Mouse (Mus musculus) embryonic facial prominence, embryonic 14.5 days (tissue): ENCODE measurements around the gene Glo1. TPM values are rescaled to one million over a fixed set of nuclear protein-coding genes. Genes with fewer than 3 reads are reported as not detected.

ENCODE experiments used
- ATAC-seq: fragments of 200-750 bp; cut with Nextera tagmentation; 2 replicates; pipeline ENCODE4 v1.8.0; 2017; ENCODE audit warnings: low read depth, moderate number of reproducible peaks, moderate TSS enrichment
- DNase-seq: peaks from one replicate; pipeline ENCODE4 v3.0.0-alpha.2; 2015; ENCODE audit warnings: low spot score
- H3K27ac ChIP-seq: fragments of 300-500 bp; sonication (generic); replicated peaks from 2 replicates; pipeline ENCODE4 v1.5.1; 2014; ENCODE audit warnings: low read depth, mild to moderate bottlenecking, low read length, moderate library complexity
- H3K27me3 ChIP-seq: fragments of 300-500 bp; sonication (generic); replicated peaks from 2 replicates; pipeline ENCODE4 v1.6.1; 2014; ENCODE audit warnings: low read length; ENCODE audit not compliant: control insufficient read depth, insufficient read depth
- H3K36me3 ChIP-seq: fragments of 300-500 bp; sonication (generic); 2 replicates; pipeline ENCODE4 v1.6.1; 2014; ENCODE audit warnings: low read length, mixed read lengths; ENCODE audit not compliant: control insufficient read depth, insufficient read depth
- H3K4me1 ChIP-seq: fragments of 300-500 bp; sonication (generic); 2 replicates; pipeline ENCODE4 v1.6.1; 2014; ENCODE audit warnings: antibody characterized with exemption, low read length; ENCODE audit not compliant: control insufficient read depth, insufficient read depth
- H3K4me2 ChIP-seq: fragments of 300-500 bp; sonication (generic); 2 replicates; pipeline ENCODE4 v1.6.1; 2014; ENCODE audit warnings: low read depth, mild to moderate bottlenecking, low read length, moderate library complexity, mixed read lengths
- H3K4me3 ChIP-seq: fragments of 300-500 bp; sonication (generic); 2 replicates; pipeline ENCODE4 v1.5.1; 2014; ENCODE audit warnings: low read depth, mild to moderate bottlenecking, low read length
- H3K9ac ChIP-seq: fragments of 300-500 bp; sonication (generic); 2 replicates; pipeline ENCODE4 v1.6.1; 2014; ENCODE audit warnings: low read depth, mild to moderate bottlenecking, low read length, moderate library complexity, mixed read lengths
- H3K9me3 ChIP-seq: fragments of 300-500 bp; sonication (generic); 2 replicates; pipeline ENCODE4 v1.6.1; 2016; ENCODE audit warnings: low read length; ENCODE audit not compliant: control insufficient read depth
- WGBS: fragments of 180-500 bp; shearing (Covaris S2); extraction: QIAGEN DNeasy Blood & Tissue Kit; methylation state at CpG from one replicate; pipeline ENCODE4 v1.1.7; 2014; 5-methylcytosine and 5-hydroxymethylcytosine counted together
- polyA plus RNA-seq: library from polyadenylated mRNA; unstranded; fragments of >200 nt; fragmentation: Nextera tagmentation; extraction: Ambion mirVana; gene quantifications from 2 replicates; pipeline ENCODE4 v1.2.1, GENCODE M21; 2014

Gene Glo1
- polyA plus RNA-seq, 1 experiment from 2014 or later = 214 TPM

GRCm38 (mm10) chr17:30610739-30611138 is 15.9 kb downstream of the Glo1 start:
- H3K27ac ChIP-seq = no peak overlapping the region
- 60% methylated on average over 1 of the region's 1 CpGs for WGBS
- ATAC-seq (no peak), DNase-seq (no peak)
- 0 out of 2 replicates have a peak overlapping the region, but pooled peaks have one; percentile 76 for H3K4me3 ChIP-seq
- H3K4me2 ChIP-seq = peak overlapping the region; percentile 60; the same call in 1 of the 2 replicates
- H3K9me3 ChIP-seq = no peaks in the 10 kb centered on the region
- H3K4me1 ChIP-seq = peaks cover 16% of the 10 kb centered on the region
- no peaks in the 10 kb centered on the region for H3K27me3 ChIP-seq
- 0 out of 2 replicates have a peak, but pooled peaks cover 9% of the 10 kb centered on the region for H3K36me3 ChIP-seq
- H3K9ac ChIP-seq = no peak overlapping the region

- 87% methylated on average over 5 of the region's 5 CpGs for WGBS
- no peak for DNase-seq
These were observed 16.7 kb downstream of the Glo1 start for GRCm38 (mm10) chr17:30609980-30610307.

GRCm38 (mm10) chr17:30609305-30609979 is 17.2 kb downstream of the Glo1 start:
- Histone ChIP-seq H3K4me1 (peaks cover 16% of the 10 kb centered on the region), H3K4me3 (no peak overlapping the region), H3K27ac (no peak overlapping the region), H3K9me3 (no peaks in the 10 kb centered on the region), H3K36me3 (0 out of 2 replicates have a peak, but pooled peaks cover 9% of the 10 kb centered on the region), H3K27me3 (no peaks in the 10 kb centered on the region), H3K9ac (no peak overlapping the region), H3K4me2 (no peak overlapping the region)
- ATAC-seq = no peak
- DNase-seq = peak; percentile 50
- 87% methylated on average over 16 of the region's 16 CpGs for WGBS

More at GRCm38 (mm10) chr17:30609980-30610307, 16.7 kb downstream of the Glo1 start:
- H3K27ac ChIP-seq = no peak overlapping the region
- H3K4me3 ChIP-seq = no peak overlapping the region
- 0 out of 2 replicates have a peak, but pooled peaks cover 9% of the 10 kb centered on the region for H3K36me3 ChIP-seq
- no peaks in the 10 kb centered on the region for H3K9me3 ChIP-seq
- no peaks in the 10 kb centered on the region for H3K27me3 ChIP-seq
- H3K4me1 ChIP-seq = peaks cover 16% of the 10 kb centered on the region
- no peak overlapping the region for H3K9ac ChIP-seq
- no peak for ATAC-seq
- no peak overlapping the region for H3K4me2 ChIP-seq

- Histone ChIP-seq H3K36me3 (peaks cover 20% of the 10 kb centered on the region), H3K4me1 (peaks cover 16% of the 10 kb centered on the region), H3K27me3 (no peaks in the 10 kb centered on the region), H3K9me3 (no peaks in the 10 kb centered on the region), H3K9ac (no peak overlapping the region), H3K27ac (no peak overlapping the region), H3K4me3 (no peak overlapping the region), H3K4me2 (no peak overlapping the region)
- ATAC-seq = no peak
- DNase-seq = peak; percentile 27
- 52% methylated on average over 8 of the region's 8 CpGs for WGBS
These were observed 18.7 kb downstream of the Glo1 start for GRCm38 (mm10) chr17:30607909-30608495.

DNA sequence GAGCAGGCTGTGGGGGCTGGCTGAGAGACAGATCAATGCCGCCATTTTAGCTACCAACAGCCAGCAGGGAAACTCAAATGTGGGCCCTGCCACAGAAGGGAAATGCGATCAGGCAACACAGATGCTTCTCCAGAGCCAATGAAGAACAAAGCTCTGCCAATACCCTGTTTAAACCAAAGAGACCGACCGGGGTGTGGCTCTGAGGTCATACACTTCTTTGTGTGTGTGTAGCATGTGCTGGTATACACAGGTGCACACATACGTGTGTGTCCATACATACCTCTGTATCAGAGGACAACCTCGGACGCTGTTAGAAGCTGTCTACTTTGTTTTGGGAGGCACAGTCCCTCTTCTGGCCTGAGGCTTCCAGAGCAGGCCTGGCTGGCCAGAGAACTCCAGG is 19.3 kb downstream of the Glo1 start:
- DNase-seq (no peak), ATAC-seq (no peak)
- H3K4me3 ChIP-seq = no peak overlapping the region
- H3K27me3 ChIP-seq = no peaks in the 10 kb centered on the region
- H3K9ac ChIP-seq = no peak overlapping the region
- peaks cover 27% of the 10 kb centered on the region for H3K36me3 ChIP-seq
- no peaks in the 10 kb centered on the region for H3K9me3 ChIP-seq
- H3K27ac ChIP-seq = no peak overlapping the region
- WGBS = 89% methylated on average over 7 of the region's 7 CpGs
- no peak overlapping the region for H3K4me2 ChIP-seq
- H3K4me1 ChIP-seq = peaks cover 16% of the 10 kb centered on the region

GRCm38 (mm10) chr17:30606634-30607081 is 20.0 kb downstream of the Glo1 start:
- Histone ChIP-seq H3K36me3 (peaks cover 33% of the 10 kb centered on the region), H3K27ac (no peak overlapping the region), H3K27me3 (no peaks in the 10 kb centered on the region), H3K4me3 (no peak overlapping the region), H3K9me3 (no peaks in the 10 kb centered on the region), H3K4me2 (no peak overlapping the region), H3K4me1 (peaks cover 16% of the 10 kb centered on the region), H3K9ac (no peak overlapping the region)
- 89% methylated on average over 8 of the region's 8 CpGs for WGBS
- DNase-seq (no peak), ATAC-seq (no peak)

DNA sequence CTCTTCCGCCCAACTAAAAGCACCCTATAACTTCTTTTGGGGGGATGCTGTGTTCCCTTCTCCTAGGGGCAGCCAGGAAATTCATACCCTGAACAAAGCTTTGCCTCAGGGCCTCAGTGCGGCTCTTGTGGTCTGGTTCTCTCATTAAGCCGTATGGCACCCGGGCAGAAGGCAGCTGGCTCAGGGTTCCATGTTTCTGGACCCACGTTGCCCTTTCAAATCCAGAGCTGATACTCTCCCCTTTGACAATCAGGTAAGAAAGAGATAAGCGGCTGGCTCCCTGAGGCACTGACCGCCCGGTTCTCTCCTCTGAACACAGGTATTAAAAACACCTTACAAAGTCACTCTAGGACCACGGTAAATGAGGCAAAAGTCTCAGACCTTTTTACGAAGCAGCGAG is 20.5 kb downstream of the Glo1 start:
- no peak for DNase-seq
- H3K27ac ChIP-seq = no peak overlapping the region
- peaks cover 12% of the 10 kb centered on the region for H3K4me1 ChIP-seq
- no peak overlapping the region for H3K9ac ChIP-seq
- no peak overlapping the region for H3K4me3 ChIP-seq
- H3K27me3 ChIP-seq = no peaks in the 10 kb centered on the region
- H3K4me2 ChIP-seq = no peak overlapping the region
- no peaks in the 10 kb centered on the region for H3K9me3 ChIP-seq
- no peak for ATAC-seq
- WGBS = 85% methylated on average over 11 of the region's 11 CpGs
- peaks cover 38% of the 10 kb centered on the region for H3K36me3 ChIP-seq

DNA sequence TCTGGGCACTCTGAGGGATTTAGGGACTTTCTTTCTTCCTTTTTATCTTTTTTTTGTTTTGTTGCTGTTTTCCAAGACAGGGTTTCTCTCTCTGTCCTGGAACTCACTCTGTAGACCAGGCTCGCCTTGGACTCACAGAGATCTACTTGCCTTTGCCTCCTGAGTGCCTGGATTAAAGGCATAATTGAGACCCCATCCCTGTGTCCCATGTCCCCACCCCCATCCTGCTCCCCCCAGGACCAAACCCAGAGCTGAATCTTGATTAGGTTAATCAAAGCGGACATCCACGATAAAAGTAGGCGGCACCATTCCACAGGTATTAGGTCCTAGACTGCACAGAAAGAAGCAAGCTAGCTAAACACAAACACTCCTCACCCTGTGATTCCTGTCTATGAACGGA is 21.7 kb downstream of the Glo1 start:
- WGBS = 72% methylated on average over 5 of the region's 5 CpGs
- Histone ChIP-seq H3K4me3 (no peak overlapping the region), H3K27ac (no peak overlapping the region)

More for the DNA sequence above, 21.7 kb downstream of the Glo1 start:
- no peaks in the 10 kb centered on the region for H3K9me3 ChIP-seq
- DNase-seq = no peak
- H3K9ac ChIP-seq = no peak overlapping the region
- H3K27me3 ChIP-seq = no peaks in the 10 kb centered on the region
- peaks cover 50% of the 10 kb centered on the region for H3K36me3 ChIP-seq
- no peak overlapping the region for H3K4me2 ChIP-seq
- 0 out of 2 replicates have a peak, but pooled peaks cover 5% of the 10 kb centered on the region for H3K4me1 ChIP-seq
- no peak for ATAC-seq
